Mouse (Mus musculus) cerebellum, postnatal 36 days (tissue): Measurements from ENCODE around the gene Col5a1.

ENCODE experiments used
- DNase-seq, 2 experiments: peaks; one replicate each; pipeline ENCODE4 v3.0.0; 2021 to 2022; ENCODE audit warnings: mixed read lengths in 2 of 2

Col5a1 gene

DNA sequence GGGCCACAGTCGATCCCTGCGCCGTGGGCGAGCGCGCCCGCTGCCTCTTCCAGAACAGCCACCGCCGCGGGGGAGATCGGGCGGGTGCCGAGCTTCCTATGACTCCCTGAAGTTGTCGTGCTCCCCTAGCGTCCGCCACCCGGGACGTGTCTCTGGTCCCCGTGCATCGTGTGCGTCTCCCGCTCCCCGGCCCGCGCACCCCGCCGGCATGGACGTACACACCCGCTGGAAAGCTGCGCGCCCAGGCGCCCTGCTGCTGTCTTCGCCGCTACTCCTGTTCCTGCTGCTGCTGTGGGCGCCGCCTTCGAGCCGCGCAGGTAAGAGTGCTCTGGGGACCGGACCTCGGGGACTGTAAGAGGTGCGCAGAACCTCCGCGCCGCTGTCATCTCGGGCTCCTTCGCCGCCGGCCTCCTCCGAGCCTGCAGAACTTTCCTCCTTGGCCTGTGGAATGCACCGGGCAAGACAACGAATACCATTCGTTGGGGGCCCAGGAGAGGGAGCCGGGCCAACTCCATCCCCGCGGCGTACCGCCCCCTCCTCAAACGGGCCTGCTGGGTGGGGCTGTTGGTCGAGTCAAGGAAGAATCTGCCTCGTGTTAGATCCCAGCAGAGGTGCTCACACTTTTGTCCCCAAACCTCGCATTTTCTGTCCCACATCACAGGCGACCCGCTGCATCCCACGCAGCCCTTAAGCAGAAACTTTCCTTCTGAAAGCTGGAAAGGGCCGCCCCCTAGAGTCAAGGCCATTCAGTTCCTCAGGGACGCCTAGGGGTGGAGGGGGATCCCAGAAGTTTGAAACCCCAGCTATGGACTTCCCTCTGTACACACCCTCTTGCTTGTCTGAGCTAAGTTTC lies 609 bp downstream of the Col5a1 start:
- DNase-seq = peak in 1 of 2 experiments; percentile 10

DNA sequence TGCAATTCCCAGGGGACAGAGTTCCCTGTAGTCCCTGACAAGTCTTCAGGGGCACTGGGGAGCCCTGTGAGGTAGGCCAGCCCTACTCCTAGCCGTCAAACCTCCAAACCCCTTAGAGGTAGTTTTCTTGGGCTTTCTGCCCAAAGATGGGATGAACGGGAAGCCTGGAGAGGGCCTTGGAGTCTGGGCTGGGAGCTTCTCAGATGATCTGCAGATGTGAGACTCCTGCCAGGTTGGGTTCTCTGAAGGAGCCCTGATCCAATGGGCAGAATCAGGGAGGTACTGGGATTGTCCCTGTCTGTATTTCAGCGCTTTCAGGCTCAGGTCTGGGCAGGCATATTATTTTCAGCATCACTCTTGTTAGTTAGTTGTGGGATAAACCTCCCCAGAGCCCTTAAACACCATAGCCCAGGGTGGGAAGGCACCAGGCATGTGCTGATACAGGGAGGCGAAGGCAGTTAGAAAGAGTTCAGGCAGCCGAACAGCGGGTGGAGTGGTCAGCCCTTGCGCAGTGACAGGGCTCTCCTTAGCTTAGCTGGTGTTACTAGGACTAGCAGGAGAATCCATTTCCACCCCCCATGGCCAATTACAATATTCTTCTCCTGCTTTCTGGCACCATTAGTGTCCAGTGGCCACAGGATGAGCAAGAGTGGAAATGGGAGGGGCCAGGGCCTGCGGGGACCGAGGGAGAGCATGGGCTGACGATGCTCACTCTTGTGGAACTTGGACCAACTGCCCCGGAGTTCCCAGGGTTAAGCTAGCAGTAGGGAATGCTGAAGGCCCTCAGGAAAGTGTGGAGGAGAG lies 1.4 kb downstream of the Col5a1 start:
- DNase-seq = no peak

DNA sequence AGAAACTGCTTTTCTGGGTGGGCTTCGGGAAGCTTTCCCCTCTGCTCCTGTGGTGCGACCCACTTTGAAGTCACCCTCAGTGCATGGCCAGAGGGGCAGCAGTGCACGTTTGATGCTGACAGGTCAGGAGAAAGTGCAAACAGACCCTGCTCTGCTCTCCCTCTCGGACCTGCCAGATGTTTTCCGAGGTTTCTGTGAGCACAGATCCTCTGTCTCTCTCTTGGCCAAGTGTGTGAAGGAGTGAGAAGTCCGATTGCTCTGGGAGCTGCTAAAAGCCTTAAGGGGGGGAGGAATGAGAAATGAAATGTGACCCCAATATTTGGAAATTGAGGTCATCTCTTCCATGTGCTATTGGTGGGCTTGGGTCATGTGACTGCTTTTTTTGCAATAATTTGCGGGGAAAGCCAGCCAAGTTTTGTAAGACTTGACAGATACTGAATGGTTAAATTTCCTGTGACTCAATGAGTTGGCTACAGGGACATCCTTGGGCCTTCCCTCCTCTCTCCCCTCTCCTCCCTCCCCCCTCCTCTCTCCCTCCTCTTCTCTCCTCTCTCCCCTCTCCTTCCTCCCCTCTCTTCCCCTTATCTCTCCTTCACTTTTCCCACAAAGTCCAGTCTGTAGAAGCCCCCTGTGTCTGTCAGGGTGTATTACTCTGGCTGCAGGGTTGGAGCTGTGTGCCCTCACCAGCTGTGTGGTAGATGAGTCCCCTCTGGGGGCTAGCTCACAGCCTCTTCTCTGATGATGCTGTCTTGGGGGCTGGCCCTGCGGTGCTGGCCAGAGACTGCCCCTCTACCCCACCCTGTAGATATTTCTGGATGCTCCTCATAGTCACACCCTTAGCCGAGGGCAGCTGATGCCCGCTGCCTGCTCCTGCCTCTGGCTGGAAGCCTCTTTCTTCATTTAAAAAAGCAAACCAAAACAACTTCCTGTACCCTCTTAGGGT lies 2.6 kb downstream of the Col5a1 start:
- no peak for DNase-seq

DNA sequence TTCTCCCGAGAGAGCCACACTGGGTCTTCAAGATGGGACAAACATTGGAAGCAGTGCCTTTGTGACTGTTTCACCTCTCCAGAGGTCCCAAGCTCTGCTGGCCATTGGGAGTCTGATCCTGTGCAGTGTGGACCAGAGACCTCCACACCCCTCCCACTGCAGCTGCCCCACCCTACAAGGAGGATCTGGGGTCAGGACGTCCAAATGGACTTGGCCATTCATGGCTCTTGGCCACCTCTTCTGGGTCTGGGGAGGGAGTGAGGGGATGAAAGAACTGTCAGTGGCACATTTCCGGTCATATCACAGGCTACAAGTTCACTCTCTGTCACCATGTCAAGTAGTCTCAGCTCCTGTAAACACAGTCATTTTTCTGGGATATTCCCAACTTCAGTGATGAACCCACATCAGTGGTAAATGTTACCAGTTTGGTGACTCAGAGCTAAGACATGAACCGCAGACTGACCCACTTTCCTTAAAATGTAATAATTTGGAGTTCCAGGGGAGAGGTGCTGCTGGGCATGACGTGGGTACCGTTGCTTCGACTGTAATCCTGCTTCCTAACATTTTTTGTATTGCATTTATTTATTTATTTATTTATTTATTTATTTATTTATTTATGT lies 5.8 kb downstream of the Col5a1 start:
- no peak for DNase-seq

DNA sequence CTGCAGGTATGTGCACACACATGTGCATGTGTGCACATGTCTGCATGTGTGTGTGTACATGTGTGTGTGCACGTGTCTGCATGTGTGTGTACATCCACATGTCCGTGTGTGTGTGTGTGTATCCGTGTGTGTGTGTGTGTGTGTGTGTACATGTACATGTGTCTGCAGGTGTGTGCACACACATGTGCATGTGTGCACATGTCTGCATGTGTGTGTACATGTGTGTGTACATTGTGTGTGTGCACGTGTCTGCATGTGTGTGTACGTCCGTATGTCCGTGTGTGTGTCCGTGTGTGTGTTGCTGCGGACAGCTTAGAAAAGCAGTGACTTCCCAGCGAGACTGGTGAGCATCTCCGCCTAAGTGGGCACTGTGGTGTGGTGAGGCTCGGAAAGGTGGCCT lies 6.8 kb downstream of the Col5a1 start:
- DNase-seq = no peak

DNA sequence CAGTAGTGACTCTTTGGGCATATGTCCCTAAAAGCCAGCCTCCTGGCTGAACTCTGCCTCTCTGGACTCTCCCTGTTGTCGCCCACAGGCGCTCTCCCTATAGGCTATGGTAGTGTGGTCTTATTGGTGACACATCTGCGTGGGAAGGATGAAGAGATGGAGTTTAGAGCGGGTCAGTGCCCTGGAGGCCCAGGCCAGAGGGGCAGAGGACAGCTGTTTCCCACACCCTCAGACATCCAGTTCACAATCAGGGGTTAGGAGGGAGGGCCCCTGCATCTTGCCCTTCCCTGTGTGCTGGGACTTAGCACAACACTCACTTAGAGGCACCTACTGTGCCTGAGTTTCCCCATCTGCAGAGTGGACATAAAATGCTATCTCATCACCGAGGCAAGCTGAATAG lies 8.8 kb downstream of the Col5a1 start:
- DNase-seq = no peak

DNA sequence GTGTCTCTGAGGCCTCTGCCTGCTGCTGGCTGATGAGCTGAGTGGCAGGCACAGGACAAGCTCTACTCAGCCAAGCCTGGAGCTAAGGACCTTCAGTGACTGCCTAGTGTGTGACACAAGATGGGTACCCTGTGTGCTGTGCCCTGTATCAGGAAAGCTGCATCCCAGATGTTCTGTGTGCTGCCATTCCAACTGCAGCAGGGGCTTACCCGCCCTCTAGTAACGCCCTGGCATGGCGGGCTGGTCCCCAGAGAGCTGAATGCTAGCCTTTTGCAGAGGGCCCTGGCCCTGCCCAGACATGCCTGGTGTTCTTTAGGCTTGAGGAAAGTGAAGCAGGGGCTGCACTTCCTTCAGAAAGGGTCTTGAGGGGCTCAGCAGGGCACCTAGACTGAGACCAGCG lies 9.4 kb downstream of the Col5a1 start:
- DNase-seq = no peak

DNA sequence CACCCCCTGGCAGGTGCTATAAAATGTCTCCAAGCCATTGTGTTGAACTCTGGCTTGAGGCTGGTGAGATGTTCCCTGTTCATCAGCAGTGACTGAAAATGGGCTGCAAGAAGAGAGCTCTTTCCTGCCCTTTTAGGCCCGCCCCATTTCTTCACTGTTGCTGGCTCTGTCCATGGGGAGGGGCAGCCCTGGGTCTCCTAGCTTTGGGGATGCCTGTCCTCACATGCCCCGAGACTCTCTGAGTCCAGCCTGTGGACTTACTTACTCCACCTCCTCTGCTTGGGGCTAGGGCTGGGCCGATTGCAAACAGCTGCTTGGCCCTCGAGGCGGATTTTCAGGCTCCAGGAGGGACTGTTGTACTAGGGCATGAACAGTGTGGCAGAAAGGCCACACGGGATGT lies 10.9 kb downstream of the Col5a1 start:
- no peak for DNase-seq

DNA sequence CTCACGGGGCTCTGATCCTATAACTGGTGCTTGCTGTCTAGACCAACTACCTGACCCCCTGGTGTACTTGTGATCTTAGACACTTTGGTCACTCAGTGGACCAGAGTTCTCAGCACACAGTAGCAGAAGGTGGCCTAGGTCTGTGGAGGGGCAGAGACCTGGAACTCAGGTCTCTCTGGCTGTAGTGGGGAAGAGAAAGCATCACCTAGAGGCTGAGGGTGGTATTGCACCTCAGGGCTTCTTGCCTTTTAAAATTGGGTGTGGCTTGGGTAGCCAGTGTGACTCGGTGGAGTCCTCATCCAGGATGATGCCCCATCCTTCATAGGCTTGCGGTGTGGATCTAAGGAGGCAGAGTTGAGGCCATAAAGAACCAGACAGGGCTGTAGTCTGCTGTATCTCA lies 13.7 kb downstream of the Col5a1 start:
- DNase-seq = peak; percentile 29 to 40

DNA sequence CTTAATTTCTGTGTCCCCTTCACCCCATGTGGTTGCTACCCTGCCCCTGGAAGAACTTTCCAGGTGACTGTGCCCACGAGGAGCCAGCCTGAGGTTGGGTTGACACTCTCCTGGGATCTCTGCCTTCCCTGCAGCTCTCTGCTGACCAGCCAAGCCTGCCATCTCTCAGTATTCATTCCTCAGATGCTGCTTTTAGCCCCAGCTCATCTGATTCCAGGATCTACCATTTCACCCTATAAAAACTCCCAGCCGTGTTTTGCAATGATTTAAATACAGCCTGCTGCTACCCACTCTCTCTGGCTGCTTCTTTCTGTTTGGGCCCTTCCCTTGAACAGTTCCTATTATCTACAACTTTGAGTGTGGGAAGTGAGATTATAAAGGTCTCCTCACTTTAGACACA lies 14.9 kb downstream of the Col5a1 start:
- no peak for DNase-seq

DNA sequence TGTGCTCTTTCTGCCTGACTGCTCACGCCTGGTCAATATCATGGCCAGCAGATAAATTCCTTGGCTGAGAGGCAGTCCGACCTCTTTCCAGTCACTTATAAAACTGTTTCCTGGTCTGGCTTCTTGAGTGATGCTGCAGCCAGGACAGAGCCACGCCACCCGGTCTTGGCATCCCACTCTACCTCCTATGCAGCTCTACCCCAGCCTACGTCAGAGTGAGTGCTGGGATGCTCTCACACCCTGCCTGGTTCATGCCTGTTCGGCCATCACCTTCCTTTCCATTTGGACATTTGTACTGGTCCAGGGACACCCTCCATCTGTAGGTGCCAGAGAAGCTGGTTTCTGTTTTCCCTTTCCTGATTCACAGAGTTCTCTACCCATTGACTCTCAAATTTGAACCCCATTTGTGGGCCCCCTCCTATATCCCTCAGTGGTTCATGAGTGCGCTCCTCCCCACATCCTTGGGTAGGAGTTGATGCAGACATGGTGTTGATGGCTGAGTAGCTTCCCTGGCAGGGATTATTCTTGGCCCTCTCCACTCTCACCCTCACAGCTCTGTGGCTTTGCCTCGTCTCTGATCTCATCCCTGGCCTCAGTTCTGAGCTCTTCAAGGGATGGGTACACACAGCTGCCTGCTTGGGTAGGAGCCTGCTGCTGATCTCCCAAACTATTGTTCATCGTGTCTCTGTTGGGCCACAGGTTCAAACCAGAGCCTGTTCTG lies 15.5 kb downstream of the Col5a1 start:
- DNase-seq = no peak

DNA sequence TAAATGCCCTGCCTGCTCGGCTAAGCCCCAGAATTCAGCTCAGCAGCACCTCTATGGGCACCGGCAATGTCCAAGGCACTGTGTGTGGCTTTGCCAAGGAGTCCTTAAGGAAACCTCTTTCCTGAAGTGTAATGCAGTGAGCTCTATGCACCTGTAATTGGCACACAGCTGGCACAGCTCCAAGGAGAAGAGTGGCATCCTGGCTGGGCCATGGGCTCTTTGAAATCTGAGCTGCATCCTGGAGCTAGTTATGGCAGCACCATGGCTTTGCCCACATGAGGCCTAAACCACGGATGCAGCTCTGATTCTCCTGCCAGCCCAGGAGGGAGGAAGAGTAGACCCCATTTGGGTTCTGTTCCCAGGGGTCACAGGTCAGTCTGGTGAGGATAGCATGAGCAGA lies 16.1 kb downstream of the Col5a1 start:
- no peak for DNase-seq

DNA sequence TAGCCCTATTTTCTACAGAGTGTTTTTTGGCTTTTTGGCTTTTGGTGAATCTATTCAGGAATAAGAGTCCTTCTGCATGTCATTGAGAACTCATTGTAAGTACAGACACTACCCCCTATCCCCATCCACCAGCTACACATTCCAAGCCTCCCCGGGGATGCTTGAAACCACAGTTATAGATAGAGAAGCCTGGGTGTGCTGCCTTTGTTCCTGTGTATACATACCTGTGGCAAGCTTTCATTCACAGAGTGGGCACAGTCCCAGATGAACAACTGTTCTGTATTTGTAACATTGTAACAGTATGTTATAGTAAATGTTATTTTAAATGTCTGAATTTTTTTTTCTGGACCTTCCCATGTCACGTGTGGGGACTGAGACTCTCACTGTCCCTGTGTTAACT lies 19.2 kb downstream of the Col5a1 start:
- DNase-seq = no peak

DNA sequence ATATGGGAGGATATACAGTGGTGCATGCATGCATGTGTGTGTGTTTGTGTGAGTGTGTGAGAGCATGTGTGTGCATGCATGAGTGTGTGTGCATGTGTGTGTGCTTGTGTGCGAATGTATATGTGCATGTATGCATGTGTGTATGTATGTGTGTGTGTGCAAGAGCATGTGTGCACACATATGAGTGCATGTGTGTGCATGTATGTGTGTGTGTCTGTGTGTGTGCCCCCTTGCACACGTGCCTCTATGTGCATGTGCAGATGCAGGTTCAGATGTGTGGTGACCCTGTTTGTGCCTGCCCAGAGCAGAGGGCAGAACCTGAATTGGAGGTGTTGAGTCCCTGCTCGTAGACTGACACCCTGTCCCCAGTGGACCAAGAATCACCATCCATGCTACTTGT lies 24.3 kb downstream of the Col5a1 start:
- DNase-seq = no peak

DNA sequence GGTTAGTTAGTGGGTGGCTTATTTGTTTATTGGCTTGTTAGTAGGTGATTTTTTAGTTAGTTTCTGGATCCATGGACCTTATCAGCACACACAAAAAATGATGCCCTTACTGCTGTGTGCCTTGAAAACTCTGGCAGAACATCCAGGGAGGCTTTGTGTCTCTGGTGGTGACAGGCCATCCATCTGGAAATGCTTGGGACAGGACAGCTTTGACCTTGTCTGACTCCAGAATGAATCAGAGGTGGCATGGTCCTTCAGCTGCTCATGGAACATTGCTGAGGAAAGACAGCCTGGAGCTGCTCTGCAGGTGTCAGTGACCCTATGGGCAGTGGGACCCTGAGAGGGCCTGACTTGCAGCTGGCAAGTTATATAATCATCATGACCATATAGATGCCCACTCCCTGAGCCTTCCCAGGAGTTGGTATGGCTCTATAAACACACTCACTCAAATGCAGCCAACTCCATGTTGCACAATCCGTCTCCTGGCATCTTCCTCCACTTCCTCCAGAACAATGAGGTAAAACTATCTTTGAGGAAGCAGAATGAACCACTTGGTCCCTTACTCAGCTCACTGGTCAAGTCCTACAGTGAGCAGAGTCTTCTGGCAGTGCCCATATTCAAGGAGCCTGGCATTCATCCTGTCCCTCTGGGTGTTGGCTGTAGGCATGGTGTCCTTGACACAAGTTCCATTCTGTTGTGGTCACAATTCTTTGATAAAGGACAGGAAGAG lies 26.5 kb downstream of the Col5a1 start:
- no peak for DNase-seq

DNA sequence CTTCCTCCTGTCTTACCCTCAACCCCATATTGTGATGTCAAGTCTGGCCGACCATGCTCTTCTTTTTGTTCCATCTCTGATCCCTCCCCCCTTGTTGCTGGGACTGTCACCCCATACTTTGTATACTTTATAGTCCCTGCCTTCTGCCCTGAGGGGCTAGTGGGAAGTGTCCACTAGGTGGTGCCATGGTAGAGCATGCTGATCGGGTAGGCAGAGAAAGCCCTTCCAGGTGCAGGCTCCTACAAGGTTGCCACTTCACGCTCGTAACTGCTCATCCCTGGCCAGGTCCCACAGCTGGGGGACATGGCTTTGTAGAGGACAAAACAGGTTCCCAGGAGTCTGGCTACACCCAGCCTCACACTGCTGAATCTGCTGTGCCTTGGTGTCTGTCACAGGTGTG lies 29.5 kb downstream of the Col5a1 start:
- DNase-seq = no peak

DNA sequence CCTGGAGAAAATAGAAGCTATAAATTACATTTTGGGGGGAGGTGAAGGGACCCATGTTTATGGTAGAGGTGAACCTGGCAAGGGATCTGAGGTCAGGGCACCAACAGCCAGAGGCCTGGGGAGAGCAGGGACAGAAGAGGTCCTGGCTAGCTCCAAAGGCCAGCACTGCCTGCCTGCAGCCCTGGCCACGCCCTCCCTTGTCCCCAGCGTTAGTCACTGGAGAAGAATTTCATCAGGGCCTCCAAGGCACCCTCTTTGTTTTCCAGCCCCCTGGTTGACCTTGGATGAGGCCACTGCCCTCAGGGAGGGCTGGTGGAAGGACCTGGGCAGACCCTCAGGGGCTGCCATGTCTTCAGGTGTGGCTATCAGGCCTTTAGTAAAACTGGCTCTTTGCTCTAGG lies 30.1 kb downstream of the Col5a1 start:
- DNase-seq = no peak

DNA sequence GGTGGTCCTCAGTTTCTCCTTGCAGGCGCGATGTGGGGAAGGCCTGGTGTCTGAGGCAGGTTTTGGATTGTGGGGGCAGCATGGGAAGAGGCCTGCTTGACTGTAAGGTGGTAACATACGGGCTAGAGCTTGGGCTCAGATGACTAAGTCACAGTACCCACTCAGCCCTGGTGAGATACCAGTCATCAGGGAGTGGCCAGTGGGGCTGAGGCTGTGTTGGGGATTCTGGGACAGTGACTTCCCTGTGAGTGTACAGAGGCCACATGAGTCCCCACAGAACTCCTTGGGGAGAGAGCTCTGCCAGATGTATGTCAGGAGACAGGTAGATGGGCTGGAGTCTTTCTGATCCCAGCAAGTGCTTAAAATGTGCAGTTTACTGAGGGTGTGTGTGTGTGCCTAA lies 31.0 kb downstream of the Col5a1 start:
- DNase-seq = no peak

DNA sequence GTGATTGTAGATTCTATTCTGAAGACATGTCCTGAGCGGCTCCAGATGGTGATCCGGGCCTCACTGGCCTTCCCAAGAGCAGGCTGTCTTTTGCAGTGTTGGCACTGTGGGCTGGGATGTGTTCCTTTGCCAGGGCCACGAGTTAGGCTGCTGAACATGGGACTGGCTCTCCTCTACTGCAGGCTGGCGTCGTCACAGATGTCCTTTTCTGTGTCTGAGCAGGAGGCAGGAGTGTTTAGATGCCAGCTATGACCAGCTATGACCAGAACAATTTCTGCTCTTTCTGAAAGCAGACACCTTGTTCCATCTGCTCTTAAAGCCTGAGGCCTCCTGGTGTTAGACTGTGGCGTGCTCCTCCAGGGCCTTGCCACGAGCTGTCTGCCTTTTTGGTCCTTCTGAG lies 31.9 kb downstream of the Col5a1 start:
- peak; percentile 56 to 59 for DNase-seq

DNA sequence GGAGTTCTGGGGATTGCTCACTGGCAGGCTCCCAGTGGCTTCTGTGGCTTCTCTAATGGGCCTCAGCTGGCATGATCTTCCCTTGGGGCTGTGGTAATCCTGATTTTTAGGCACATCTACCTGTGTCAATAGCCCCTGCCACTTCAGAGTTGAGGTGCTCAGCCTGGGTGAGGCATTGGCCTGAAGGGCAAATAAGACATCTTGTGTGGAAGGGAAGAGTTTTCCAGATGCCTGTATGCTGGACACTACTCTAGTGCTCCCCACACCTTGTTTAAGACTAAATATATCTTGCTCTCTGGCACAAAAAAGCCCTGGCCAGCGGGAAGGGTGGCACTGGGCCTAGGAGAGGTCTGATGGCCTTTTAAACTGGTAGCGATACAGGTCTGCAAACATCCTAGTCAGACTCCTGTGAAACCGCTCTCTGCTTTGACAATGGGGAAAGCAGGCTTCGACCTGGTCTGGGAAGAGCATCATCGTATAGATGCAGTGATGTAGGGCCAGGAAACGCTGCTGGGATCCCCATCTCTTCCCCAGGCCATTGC lies 33.2 kb downstream of the Col5a1 start:
- no peak for DNase-seq

DNA sequence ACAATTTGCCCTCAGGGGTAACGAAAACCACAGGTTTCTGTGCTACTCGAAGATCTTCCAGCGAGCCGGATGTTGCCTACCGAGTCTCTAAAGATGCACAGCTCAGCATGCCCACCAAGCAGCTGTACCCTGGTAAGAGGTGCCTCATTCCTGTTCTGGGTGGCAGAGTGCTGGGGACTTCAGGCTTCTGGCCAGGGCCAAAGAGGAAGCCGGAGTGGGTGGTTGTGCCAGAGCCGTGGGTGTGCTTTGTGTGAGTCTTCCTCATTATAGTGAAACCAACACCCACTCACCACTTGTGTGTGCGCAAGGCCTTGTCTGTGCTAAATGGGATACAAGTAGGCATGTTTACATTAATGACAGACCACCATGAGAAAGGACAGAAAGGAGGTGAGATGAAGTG lies 35.8 kb downstream of the Col5a1 start:
- DNase-seq = no peak
